Mouse (Mus musculus) midbrain, embryonic 15.5 days (tissue): Measurements from ENCODE around the gene Rnf214. TPM values are rescaled to one million over a fixed set of nuclear protein-coding genes. Genes with fewer than 3 reads are reported as not detected.

Source experiments
- ATAC-seq: fragments of 200-750 bp; cut with Nextera tagmentation; replicated peaks from 2 replicates; pipeline ENCODE4 v1.8.0; 2017; ENCODE audit warnings: moderate TSS enrichment
- H3K27ac ChIP-seq: fragments of 300-500 bp; sonication (generic); 2 replicates; pipeline ENCODE4 v1.5.1; 2015; ENCODE audit warnings: mild to moderate bottlenecking, inconsistent platforms
- H3K27me3 ChIP-seq: fragments of 300-500 bp; sonication (generic); replicated peaks from 2 replicates; pipeline ENCODE4 v1.6.1; 2015; ENCODE audit warnings: inconsistent platforms
- H3K36me3 ChIP-seq: fragments of 300-500 bp; sonication (generic); replicated peaks from 2 replicates; pipeline ENCODE4 v1.6.1; 2015; ENCODE audit warnings: inconsistent platforms
- H3K4me1 ChIP-seq: fragments of 300-500 bp; sonication (generic); 2 replicates; pipeline ENCODE4 v1.6.1; 2015; ENCODE audit warnings: inconsistent platforms
- H3K4me2 ChIP-seq: fragments of 300-500 bp; sonication (generic); 2 replicates; pipeline ENCODE4 v1.6.1; 2015; ENCODE audit warnings: inconsistent platforms, mild to moderate bottlenecking, moderate library complexity
- H3K4me3 ChIP-seq: fragments of 300-500 bp; sonication (generic); 2 replicates; pipeline ENCODE4 v1.5.1; 2015; ENCODE audit warnings: mild to moderate bottlenecking, inconsistent platforms
- H3K9ac ChIP-seq: fragments of 300-500 bp; sonication (generic); 2 replicates; pipeline ENCODE4 v1.6.1; 2015; ENCODE audit warnings: mild to moderate bottlenecking, inconsistent platforms
- H3K9me3 ChIP-seq: fragments of 300-500 bp; sonication (generic); 2 replicates; pipeline ENCODE4 v1.6.1; 2016; ENCODE audit warnings: inconsistent platforms
- WGBS: fragments of 180-500 bp; shearing (Covaris S2); methylation state at CpG from one replicate; pipeline ENCODE4 v1.1.7; 2015; ENCODE audit warnings: mixed read lengths; 5-methylcytosine and 5-hydroxymethylcytosine counted together
- polyA plus RNA-seq: library from polyadenylated mRNA; unstranded; fragments of >200 nt; fragmentation: Nextera tagmentation; extraction: Ambion mirVana; gene quantifications from 2 replicates; pipeline ENCODE4 v1.2.1, GENCODE M21; 2015

Gene Rnf214
- polyA plus RNA-seq: 106 and 112 TPM in 2 replicates

DNA sequence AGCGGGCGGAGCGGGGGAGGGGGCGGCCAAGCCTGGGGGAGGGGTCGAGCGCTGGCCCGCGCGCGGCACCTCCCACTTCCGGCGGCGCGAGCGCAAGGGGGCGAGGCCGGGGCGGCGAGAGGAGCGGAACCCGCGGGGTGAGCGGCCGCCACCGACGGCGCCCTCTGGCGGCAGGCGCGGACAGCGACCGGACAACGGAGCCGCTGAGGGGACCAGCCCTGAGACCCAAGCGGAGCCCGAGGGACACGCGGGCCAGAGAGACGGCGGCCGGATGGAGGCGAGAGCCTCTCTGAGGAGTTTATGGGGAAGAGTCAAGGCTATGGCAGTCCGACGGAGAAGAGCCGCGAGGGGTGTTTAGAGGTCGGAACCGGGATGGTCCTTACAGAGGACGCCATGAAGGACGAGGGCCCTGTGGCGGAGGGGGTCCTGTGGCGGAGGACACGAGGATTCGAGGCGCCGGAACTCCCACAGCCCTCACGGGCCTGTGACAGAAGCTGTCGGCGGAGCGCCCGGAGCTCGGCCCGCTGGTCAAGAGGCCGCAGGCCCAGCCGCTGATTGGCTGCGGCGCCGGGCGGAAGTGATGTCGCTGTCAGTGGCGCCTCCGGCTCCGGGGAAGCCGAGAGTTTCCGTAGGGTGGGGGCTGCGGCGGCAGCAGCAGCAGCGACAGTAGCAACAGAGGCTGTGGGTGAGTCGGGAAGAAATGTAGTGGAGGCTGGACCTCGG is at the start of gene Rnf214, which contains the start of gene Pcsk7:
Gene Rnf214, minus strand, starts transcription at position 557 of the 723 bp plus-strand sequence.
Gene Pcsk7, plus strand, starts transcription at position 143 of the 723 bp plus-strand sequence.
- under 1% methylated on average over 76 of the region's 80 CpGs for WGBS
- peak within 1 kb of the TSS; percentile 98 for H3K27ac ChIP-seq
- peak within 1 kb of the TSS; percentile 78 for H3K4me2 ChIP-seq
- peaks cover 32% of the 10 kb centered on the region for H3K4me1 ChIP-seq
- ATAC-seq: peak; percentile 93
- H3K4me3 ChIP-seq: peak within 1 kb of the TSS; percentile 94
- H3K9me3 ChIP-seq: no peaks in the 10 kb centered on the region
- H3K27me3 ChIP-seq: no peaks in the 10 kb centered on the region
- peaks cover 31% of the 10 kb centered on the region for H3K36me3 ChIP-seq
- H3K9ac ChIP-seq: peak within 1 kb of the TSS; percentile 97

DNA sequence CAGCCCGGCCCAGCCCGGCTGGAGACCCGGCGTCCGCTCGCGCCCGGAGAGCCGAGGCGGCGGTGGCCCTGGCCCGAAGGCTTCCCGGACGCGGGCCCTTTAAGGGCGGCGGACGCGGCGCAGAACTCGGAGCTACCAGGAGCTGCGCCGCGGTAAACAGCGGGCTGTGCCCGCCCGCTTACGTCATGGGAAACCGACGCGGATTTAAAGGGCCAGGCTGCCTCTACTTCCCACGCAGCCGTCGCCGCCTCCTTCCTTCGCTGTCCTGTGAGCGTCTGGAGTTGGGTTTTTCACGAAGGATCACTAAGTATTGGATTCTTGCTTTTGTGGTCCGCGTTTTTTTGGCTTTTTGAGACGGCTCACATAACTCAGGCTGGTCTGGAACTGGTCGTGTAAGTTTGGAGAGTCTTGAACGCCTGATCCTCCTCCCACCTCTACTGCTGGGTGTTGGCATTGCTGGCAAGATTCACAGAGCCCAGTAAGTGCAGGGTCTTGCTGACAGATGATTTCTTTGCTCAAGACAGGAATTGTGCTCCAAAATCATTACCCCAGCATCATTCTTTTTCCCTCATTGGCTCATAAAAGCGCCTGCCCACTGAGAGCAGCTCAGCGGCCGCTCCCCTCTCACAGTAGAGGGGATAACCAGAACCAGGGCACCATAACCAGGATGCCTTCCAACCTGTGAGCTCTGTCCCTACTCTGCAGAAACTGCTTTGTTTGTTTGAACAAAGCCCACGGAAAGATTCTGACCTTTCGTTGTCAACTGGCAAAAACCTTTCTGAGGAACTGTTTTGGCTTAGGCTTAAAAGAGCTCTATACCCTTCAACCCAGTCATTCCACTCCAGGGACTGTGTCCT is 48.6 kb upstream of the Rnf214 start, which contains the start of gene Sidt2:
Gene Sidt2, minus strand, starts transcription at position 152 of the 857 bp plus-strand sequence.
- H3K4me2 ChIP-seq: peak within 1 kb of the TSS; percentile 95
- H3K27me3 ChIP-seq: no peaks in the 10 kb centered on the region
- H3K4me1 ChIP-seq: peaks cover 32% of the 10 kb centered on the region
- H3K36me3 ChIP-seq: 0 out of 2 replicates have a peak, but pooled peaks cover under 1% of the 10 kb centered on the region
- H3K9me3 ChIP-seq: no peaks in the 10 kb centered on the region
- peak within 1 kb of the TSS; percentile 83 for H3K27ac ChIP-seq
- peak within 1 kb of the TSS; percentile 88 for H3K4me3 ChIP-seq
- under 1% methylated on average over 48 of the region's 48 CpGs for WGBS
- H3K9ac ChIP-seq: peak within 1 kb of the TSS; percentile 81
- ATAC-seq: peak; percentile 98

DNA sequence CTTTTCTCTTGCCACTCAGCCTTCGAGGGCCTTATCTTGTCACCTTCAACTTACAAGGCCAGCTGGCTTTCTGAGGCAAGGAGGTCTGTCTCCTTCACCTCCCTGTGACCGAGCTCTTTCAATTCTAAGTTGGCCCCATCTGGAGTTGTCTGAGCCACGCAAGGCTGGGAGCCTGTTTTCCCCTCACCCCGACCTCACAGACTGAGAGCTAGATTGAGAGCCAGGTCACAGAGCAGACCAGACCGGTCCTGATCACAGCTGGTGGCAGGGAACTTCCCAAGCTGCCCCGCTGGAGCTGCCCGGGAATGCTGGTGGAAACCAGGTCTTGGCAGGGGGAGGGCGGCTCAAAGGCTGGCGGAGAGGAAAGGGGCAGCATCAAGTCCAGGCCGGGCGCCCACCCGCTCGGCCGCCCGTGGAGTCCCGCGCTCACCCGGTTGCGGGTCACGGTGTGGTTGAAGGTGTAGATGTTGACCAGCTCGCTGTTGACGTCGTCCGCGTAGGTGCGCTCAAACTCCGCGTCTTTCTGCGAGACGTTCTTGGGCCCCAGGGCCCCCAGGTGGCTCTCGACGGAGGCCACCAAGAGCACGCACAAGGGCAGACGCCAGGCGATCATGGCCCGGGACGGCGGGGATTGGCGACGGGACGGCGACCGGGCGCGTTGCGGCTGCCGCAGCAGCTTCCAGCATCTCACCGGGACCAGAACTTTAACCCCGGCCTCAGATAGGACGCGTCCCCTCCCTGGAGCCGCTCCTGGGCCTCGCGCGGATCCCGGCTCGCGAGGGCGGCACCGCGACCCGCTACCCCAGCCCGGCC is 47.8 kb upstream of the Rnf214 start:
- Histone ChIP-seq H3K27me3 (no peaks in the 10 kb centered on the region), H3K27ac (peak overlapping the region; percentile 83), H3K4me1 (peaks cover 32% of the 10 kb centered on the region), H3K4me3 (peak overlapping the region; percentile 88), H3K36me3 (peaks cover 4% of the 10 kb centered on the region), H3K4me2 (peak overlapping the region; percentile 95), H3K9ac (peak overlapping the region; percentile 81), H3K9me3 (no peaks in the 10 kb centered on the region)
- peak; percentile 49 for ATAC-seq
- WGBS: under 1% methylated on average over 59 of the region's 63 CpGs

DNA sequence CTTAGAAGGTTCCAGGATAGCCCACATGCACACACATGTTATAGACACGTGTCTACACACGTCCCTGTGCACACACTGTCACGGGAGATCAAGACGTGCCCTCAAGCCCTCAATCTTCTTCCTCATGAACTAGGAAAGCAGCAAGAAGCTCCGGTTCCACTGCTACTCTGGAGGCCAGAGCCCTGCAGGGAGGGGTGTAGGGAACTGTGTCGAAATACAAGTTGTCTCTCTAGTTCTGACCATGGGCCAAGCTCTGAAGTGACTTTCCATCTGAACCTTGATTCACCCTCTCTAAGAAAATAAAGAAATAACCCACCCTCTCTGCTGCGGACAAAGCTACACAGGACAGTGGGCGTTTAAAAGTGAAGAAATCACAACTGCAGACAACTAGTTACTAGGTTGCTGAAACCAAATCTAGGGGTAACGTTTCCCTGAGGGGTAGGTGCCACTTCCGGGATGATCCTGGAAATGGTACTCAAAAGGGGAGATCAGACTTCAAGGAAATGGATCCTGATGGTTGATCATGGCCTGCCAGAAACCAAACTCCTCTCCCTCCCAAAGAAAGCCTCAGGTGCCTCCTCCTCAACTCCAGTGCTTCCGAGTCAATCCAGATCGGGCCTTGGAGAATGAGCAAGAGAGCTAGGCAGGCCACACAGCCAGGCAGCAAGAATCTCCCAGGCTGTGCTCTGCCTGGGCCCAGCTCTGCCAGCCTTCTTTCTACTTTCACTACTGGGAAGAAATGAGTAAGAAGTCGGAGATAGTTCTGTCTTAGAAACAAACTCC is 47.0 kb upstream of the Rnf214 start:
- no peak for ATAC-seq
- Histone ChIP-seq H3K27ac (peak overlapping the region; percentile 83; the same call in 1 of the 2 replicates), H3K27me3 (no peaks in the 10 kb centered on the region), H3K36me3 (peaks cover 7% of the 10 kb centered on the region), H3K4me2 (peak overlapping the region; percentile 95), H3K9me3 (no peaks in the 10 kb centered on the region), H3K4me1 (peaks cover 32% of the 10 kb centered on the region), H3K9ac (peak overlapping the region; percentile 81), H3K4me3 (peak overlapping the region; percentile 88)
- WGBS: 66% methylated on average over 13 of the region's 13 CpGs

DNA sequence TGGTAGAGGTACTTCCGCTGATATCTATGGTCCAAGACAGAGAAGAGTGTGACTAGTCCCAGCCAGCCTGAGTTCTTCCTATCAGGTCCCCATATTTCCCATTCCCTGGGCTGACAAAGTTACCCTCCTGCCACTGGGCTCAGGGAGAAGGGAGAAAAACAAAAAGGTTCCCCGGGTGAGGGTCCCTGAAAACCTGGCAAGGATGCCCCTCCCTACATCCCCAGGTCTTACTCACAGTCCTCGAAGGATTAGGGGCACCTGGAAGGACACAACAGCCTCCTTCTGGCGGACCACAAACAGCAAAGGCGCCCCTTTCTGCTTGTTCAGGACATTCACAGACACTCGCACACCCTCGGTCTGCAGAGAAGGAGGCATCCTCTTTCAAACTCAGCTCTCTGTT is 46.2 kb upstream of the Rnf214 start:
- no peaks in the 10 kb centered on the region for H3K27me3 ChIP-seq
- ATAC-seq: no peak
- H3K27ac ChIP-seq: no peak overlapping the region
- 0 out of 2 replicates have a peak overlapping the region, but pooled peaks have one; percentile 95 for H3K4me2 ChIP-seq
- H3K9me3 ChIP-seq: no peaks in the 10 kb centered on the region
- WGBS: 84% methylated on average over 7 of the region's 7 CpGs
- peaks cover 14% of the 10 kb centered on the region for H3K36me3 ChIP-seq
- no peak overlapping the region for H3K9ac ChIP-seq
- H3K4me3 ChIP-seq: no peak overlapping the region
- H3K4me1 ChIP-seq: peaks cover 28% of the 10 kb centered on the region

DNA sequence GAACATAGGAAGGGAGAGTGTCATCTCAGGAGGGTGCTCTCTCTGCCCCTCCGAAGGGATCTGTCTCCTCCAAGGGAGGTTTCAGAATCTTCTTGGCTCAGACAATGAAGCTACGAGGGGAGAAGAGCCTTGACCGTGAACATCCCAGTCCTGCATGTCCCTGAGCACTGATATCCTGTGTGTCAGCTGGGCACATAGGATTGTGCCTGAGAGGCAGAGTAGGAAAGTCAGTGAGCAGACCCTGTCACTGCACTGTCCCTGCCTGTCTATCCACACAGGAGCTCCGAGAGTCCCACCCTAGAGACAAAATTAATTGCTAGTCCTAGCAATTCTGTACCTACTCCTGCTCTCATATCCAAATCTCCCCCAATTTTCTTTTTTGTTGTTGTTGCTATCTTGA is 45.3 kb upstream of the Rnf214 start:
- ATAC-seq: no peak
- Histone ChIP-seq H3K27me3 (no peaks in the 10 kb centered on the region), H3K4me3 (no peak overlapping the region), H3K9me3 (no peaks in the 10 kb centered on the region), H3K9ac (no peak overlapping the region), H3K36me3 (peaks cover 18% of the 10 kb centered on the region), H3K27ac (no peak overlapping the region), H3K4me2 (no peak overlapping the region), H3K4me1 (peaks cover 28% of the 10 kb centered on the region)
- 92% methylated on average over 4 of the region's 4 CpGs for WGBS

DNA sequence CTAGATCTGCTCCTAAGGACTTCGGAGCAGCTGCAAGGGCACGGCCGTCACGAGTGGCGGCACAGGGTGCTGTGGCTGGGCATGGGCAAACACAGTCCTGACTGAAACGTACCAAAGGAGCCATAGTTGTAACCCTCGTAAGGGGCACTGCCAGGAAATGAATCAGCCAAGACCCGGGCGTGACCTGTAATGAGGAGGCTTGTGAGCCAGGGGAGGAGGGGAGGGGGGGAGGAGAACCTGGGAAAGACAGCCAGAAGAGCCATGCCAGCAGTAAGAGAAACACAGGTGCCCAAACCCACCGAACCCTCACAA is 40.1 kb upstream of the Rnf214 start:
- Histone ChIP-seq H3K36me3 (peaks cover 40% of the 10 kb centered on the region), H3K4me1 (no peaks in the 10 kb centered on the region), H3K9me3 (no peaks in the 10 kb centered on the region), H3K4me3 (no peak overlapping the region), H3K27me3 (no peaks in the 10 kb centered on the region), H3K27ac (no peak overlapping the region), H3K9ac (no peak overlapping the region), H3K4me2 (no peak overlapping the region)
- 91% methylated on average over 10 of the region's 10 CpGs for WGBS
- ATAC-seq: no peak

DNA sequence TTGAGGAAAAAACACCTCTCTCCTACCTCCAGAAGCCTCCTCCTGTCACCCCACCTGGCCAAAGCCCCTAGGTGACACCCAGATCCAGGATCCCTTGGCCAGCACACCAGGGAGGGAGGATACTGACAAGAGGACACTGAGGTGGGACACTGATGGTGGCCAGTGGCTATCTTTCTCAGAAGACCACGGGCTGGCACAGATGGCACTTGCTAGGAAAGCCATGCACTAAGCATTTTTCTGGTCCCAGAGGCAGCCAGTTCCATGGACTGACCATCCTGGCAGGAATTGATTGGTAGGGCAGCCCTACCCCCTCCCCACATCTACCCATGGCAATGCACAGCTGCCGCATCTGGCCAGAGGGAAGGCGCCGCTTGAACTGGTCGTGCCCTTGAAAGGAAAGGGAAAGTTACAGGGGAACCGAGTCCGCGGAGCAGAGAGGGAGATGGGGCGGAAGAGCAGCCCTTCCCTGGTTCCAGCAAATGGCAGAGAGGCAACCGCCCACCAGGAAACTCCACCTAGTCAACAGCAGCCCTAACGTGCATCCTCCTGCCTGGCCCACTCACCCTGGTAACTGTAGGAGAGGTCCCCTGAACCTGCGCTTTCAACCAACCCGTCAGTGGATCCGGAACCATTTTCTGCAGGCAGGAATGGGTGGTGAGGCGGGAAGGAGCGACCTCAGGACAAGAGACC is 39.6 kb upstream of the Rnf214 start:
- Histone ChIP-seq H3K36me3 (peaks cover 40% of the 10 kb centered on the region), H3K4me1 (no peaks in the 10 kb centered on the region), H3K9ac (no peak overlapping the region), H3K4me2 (no peak overlapping the region), H3K27ac (no peak overlapping the region), H3K9me3 (no peaks in the 10 kb centered on the region), H3K4me3 (no peak overlapping the region), H3K27me3 (no peaks in the 10 kb centered on the region)
- WGBS: 92% methylated on average over 16 of the region's 16 CpGs
- ATAC-seq: no peak

DNA sequence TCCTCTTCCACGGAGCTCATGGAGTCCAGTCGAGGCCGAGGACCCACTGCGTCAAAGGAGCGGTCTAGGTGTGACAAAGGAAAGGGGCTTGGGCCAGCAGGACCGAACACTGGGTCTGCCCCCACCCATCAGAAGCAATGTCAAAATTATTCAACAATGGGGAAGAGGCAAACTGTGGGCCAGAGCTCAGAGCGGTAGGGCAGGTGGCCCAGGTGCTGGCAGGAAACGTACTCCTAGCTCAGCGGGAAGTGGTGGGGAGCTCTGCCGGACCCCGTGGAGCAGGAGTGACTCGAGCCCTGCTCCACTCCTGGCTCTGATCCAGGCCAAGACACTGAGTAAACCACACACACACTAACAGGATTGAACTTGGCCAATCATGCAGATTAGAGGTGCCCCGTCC is 39.0 kb upstream of the Rnf214 start:
- Histone ChIP-seq H3K36me3 (peaks cover 40% of the 10 kb centered on the region), H3K9me3 (no peaks in the 10 kb centered on the region), H3K4me1 (no peaks in the 10 kb centered on the region), H3K9ac (no peak overlapping the region), H3K27me3 (no peaks in the 10 kb centered on the region), H3K4me2 (no peak overlapping the region), H3K27ac (no peak overlapping the region), H3K4me3 (no peak overlapping the region)
- 88% methylated on average over 13 of the region's 13 CpGs for WGBS
- ATAC-seq: no peak

DNA sequence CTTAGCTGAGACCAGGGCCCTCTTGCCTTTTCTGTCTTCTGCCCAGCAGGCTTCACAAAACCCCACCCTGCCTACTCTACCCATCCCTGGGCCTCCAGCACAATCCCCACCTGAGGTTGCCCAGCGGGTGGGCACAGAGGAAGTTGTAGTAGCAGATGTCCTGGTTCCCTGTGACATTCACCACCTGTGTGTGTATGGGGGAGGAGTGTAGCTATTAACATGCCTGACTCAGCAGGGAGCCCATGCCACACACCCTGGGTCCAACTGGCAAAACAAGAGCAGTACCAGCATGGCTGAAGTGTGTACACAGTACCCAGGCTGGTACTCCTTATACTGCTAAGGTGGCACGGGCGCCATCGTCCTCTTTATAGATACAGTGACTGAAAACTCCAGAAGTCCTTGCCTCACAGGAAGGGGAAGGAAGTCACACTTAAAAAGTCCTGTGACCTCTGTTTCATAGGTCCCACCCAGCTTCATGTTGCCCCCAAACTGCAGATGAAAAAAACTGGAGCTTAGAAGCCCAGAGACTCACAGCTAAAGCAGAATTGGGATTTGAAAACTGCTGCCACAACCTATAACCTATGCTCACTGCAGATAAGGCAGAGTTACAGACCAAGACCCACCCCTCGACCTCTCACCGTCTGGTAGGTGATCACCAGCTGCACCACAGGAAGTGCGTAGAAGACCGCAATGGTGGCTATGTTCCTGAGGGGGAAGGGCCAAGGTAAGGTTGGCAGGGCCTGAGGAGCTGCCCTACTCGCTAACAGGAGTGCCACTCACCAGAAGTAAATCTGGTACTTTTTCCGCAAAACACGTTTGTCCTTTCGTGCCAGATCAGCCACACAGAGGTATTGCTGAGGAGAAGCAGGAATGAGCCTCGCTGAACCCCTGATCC is 38.0 kb upstream of the Rnf214 start:
- H3K4me1 ChIP-seq: no peaks in the 10 kb centered on the region
- H3K4me3 ChIP-seq: no peak overlapping the region
- ATAC-seq: no peak
- no peak overlapping the region for H3K4me2 ChIP-seq
- H3K9ac ChIP-seq: no peak overlapping the region
- H3K27ac ChIP-seq: no peak overlapping the region
- WGBS: 90% methylated on average over 13 of the region's 13 CpGs
- H3K36me3 ChIP-seq: peaks cover 39% of the 10 kb centered on the region
- no peaks in the 10 kb centered on the region for H3K9me3 ChIP-seq
- H3K27me3 ChIP-seq: no peaks in the 10 kb centered on the region
